In the genomic region with DNA sequence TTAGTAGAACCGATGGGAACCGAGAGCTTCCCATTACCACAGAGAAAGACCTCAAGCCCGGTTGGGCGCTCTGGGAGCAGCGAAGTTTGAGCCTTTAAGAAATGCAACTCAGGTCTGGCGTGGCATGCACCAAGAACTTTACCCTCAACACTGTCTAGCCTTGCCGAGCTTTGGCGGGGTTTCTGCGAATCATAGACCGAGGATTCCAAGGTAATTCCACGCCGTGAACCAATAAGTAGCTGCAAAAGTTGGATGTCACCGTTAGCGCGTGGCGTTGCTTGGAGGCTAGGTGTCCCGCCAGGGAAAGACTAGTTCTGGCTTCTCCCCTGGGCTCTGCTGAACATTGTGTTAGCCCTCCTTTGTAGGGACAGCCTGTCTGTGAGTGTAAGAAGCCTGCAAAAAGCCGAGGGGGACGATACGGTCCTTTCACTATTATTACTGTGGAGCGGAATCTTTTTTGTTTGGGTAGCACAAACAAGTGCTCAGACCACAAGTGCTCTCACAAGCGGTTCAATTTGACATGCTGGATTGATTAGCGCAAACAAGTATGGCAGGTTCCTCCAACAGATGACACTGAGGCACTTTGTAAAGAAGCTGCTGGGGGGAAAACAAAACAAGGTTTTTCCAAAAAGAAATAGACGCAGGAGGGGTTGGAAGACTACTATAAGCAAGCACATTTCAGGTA, we compare ENCODE assay signal across 8 mouse cellular contexts. TPM values are rescaled to one million over a fixed set of nuclear protein-coding genes. Genes with fewer than 3 reads are reported as not detected.
A peak's percentile ranks its signal among the peaks of the same experiment; 100 is the strongest.
DNase-seq lines count a peak whose midpoint lies in the region; ATAC-seq and TF ChIP-seq lines count a peak whose summit lies in the region.

No protein-coding gene starts in this region.

- H3K36me3 ChIP-seq in lung, embryonic 14.5 days (ENCODE audit: insufficient read depth) = no peaks in the 10 kb centered on the region
- H3K36me3 ChIP-seq in midbrain, embryonic 12.5 days = no peaks in the 10 kb centered on the region

- H3K9ac ChIP-seq in lung, embryonic 14.5 days = peak overlapping the region; percentile 70
- peak overlapping the region; percentile 60 for H3K9ac ChIP-seq in midbrain, embryonic 12.5 days (replicated peaks)

- H3K27ac ChIP-seq in lung, embryonic 14.5 days (ENCODE audit: low read depth) = peak overlapping the region; percentile 90
- H3K27ac ChIP-seq in midbrain, embryonic 12.5 days (replicated peaks) = no peak overlapping the region

- TF ChIP-seq CTCF in lung, embryonic 14.5 days (IDR thresholded peaks at IDR 0.05; ENCODE audit: low read depth) = no peak

- H3K4me2 ChIP-seq in lung, embryonic 14.5 days = peak overlapping the region; percentile 91
- peak overlapping the region; percentile 87 for H3K4me2 ChIP-seq in midbrain, embryonic 12.5 days (replicated peaks)

- H3K4me1 ChIP-seq in lung, embryonic 14.5 days (ENCODE audit: insufficient read depth) = no peaks in the 10 kb centered on the region
- H3K4me1 ChIP-seq in midbrain, embryonic 12.5 days = peaks cover 18% of the 10 kb centered on the region

- under 1% methylated on average over 24 of the region's 24 CpGs for WGBS in lung, embryonic 14.5 days
- under 1% methylated on average over 24 of the region's 24 CpGs for WGBS in midbrain, embryonic 12.5 days

- peak; percentile 74 for DNase-seq in lung, embryonic 14.5 days
- no peak for DNase-seq in lung, postnatal 25 days (ENCODE audit: low spot score)
- peak; percentile 72 for DNase-seq in embryo, embryonic 11 days
- DNase-seq in heart, postnatal 14 days = peak; percentile 47 to 52
- peak; percentile 69 to 82 for DNase-seq in kidney, postnatal 4 days
- DNase-seq in thymus, postnatal 36 days = no peak

- no peaks in the 10 kb centered on the region for H3K9me3 ChIP-seq in lung, embryonic 14.5 days (ENCODE audit: low read depth, low read length)
- no peaks in the 10 kb centered on the region for H3K9me3 ChIP-seq in midbrain, embryonic 12.5 days

- peak overlapping the region; percentile 68 for H3K4me3 ChIP-seq in lung, embryonic 14.5 days (ENCODE audit: low read depth, low read length)
- peak overlapping the region; percentile 56 for H3K4me3 ChIP-seq in midbrain, embryonic 12.5 days

- peak; percentile 26 for ATAC-seq in lung, embryonic 14.5 days (ENCODE audit: insufficient read depth)
- no peak for ATAC-seq in midbrain, embryonic 12.5 days (ENCODE audit: low FRiP score, low read depth)
- no peak for ATAC-seq in activated CD4-positive, CD25-positive, alpha-beta regulatory T cell, adult 4 months

- intact Hi-C loops in heart, postnatal 14 days (cut with DNase I) = loop anchor here (2.0 to 10.0 kb wide), 2 partner anchors 45 to 235 kb away; no protein-coding TSS in a partner anchor

- no peaks in the 10 kb centered on the region for H3K27me3 ChIP-seq in lung, embryonic 14.5 days (ENCODE audit: insufficient read depth, low read length)
- peaks cover 35% of the 10 kb centered on the region for H3K27me3 ChIP-seq in midbrain, embryonic 12.5 days

RNA-seq across cellular contexts. Expression of gene Mertk, which starts 0.6 kb away (rescaled TPM):
- 4.5 TPM in 2 replicates for polyA plus RNA-seq in lung, embryonic 14.5 days (2014; fragmentation: Nextera tagmentation; extraction: Ambion mirVana)
- 1 to 10 TPM; 6.5 to 8.0 TPM for total RNA-seq in heart, postnatal 14 days (2021)
- polyA plus RNA-seq in midbrain, embryonic 12.5 days (2016; fragmentation: Nextera tagmentation; extraction: Ambion mirVana) = 3.3 and 4.6 TPM in 2 replicates
- polyA plus RNA-seq in activated CD4-positive, CD25-positive, alpha-beta regulatory T cell, adult 4 months (2017; shearing (Covaris generic)) = not detected

RNA-seq across cellular contexts. Expression of gene Anapc1, which starts 12.2 kb away (rescaled TPM):
- polyA plus RNA-seq in lung, embryonic 14.5 days (2014; fragmentation: Nextera tagmentation; extraction: Ambion mirVana) = 91.2 and 92.7 TPM in 2 replicates
- 10 to 100 TPM; 50.6 to 51.0 TPM for total RNA-seq in heart, postnatal 14 days (2021)
- 90.0 and 91.9 TPM in 2 replicates for polyA plus RNA-seq in midbrain, embryonic 12.5 days (2016; fragmentation: Nextera tagmentation; extraction: Ambion mirVana)
- polyA plus RNA-seq in activated CD4-positive, CD25-positive, alpha-beta regulatory T cell, adult 4 months (2017; shearing (Covaris generic)) = 10 to 100 TPM; 31.4 to 40.6 TPM

Comparison
In these comparisons a context has a peak if more than half of its experiments do, and no peak if none do; other contexts are left out.
1. DNase-seq: peak in lung, embryonic 14.5 days (single experiment), embryo, embryonic 11 days (single experiment), heart, postnatal 14 days (2 of 2) and kidney, postnatal 4 days (2 of 2); none in lung, postnatal 25 days (single experiment) and thymus, postnatal 36 days (0 of 2).